Mouse (Mus musculus): ENCODE data around the gene Inpp5b.

- TF ChIP-seq TAL1 (IDR thresholded peaks at IDR 0.05; ENCODE audit: low read length) (no peak), GATA1 (IDR thresholded peaks at IDR 0.05; ENCODE audit: low read length) (no peak)
Measured at GRCm38 (mm10) chr4:124781361-124781760, 39.7 kb downstream of the Inpp5b start.
